Mouse (Mus musculus): Measurements from ENCODE around the gene Pim3. TPM values are rescaled to one million over a fixed set of nuclear protein-coding genes. Genes with fewer than 3 reads are reported as not detected.

Gene Pim3
- polyA plus RNA-seq, 1 experiment from 2014 or later: 61.4 TPM

- Histone ChIP-seq H3K27ac (no peak overlapping the region), H3K4me2 (no peak overlapping the region), H3K4me3 (no peak overlapping the region), H3K4me1 (replicated peaks) (no peaks in the 10 kb centered on the region), H3K27me3 (no peaks in the 10 kb centered on the region), H3K36me3 (no peaks in the 10 kb centered on the region), H3K9me3 (replicated peaks) (no peaks in the 10 kb centered on the region), H3K9ac (no peak overlapping the region)
- ATAC-seq (replicated peaks; ENCODE audit: insufficient number of reproducible peaks, insufficient read depth, low FRiP score, low read depth): no peak
- 79% methylated on average over 14 of the region's 14 CpGs for WGBS
These were observed 42.2 kb downstream of the Pim3 start for GRCm38 (mm10) chr15:88904056-88904811.

DNA sequence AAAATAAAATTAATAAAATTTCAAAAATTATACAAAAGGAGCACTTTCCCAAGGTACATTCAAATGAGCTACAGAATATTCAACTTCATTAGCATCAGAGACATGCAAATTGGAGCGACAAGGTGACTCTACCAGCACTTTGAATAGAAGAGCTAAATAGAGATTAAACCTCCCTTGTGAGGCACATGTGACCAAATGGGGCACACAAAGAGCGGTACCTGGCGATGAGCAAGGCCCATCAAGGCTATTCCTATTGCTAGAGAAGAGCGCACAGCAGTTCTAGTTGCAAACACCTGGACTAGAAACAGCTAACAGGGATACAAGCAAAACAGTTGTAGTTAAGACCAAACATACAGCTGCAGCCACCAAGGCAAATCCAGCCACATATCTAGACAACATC is 44.4 kb downstream of the Pim3 start:
- ATAC-seq (replicated peaks; ENCODE audit: insufficient number of reproducible peaks, insufficient read depth, low FRiP score, low read depth): no peak
- no peaks in the 10 kb centered on the region for H3K9me3 ChIP-seq (replicated peaks)
- no peaks in the 10 kb centered on the region for H3K27me3 ChIP-seq
- H3K4me3 ChIP-seq: no peak overlapping the region
- 69% methylated on average over 4 of the region's 4 CpGs for WGBS
- no peak overlapping the region for H3K9ac ChIP-seq
- no peaks in the 10 kb centered on the region for H3K4me1 ChIP-seq (replicated peaks)
- no peaks in the 10 kb centered on the region for H3K36me3 ChIP-seq
- no peak overlapping the region for H3K27ac ChIP-seq
- H3K4me2 ChIP-seq: no peak overlapping the region

DNA sequence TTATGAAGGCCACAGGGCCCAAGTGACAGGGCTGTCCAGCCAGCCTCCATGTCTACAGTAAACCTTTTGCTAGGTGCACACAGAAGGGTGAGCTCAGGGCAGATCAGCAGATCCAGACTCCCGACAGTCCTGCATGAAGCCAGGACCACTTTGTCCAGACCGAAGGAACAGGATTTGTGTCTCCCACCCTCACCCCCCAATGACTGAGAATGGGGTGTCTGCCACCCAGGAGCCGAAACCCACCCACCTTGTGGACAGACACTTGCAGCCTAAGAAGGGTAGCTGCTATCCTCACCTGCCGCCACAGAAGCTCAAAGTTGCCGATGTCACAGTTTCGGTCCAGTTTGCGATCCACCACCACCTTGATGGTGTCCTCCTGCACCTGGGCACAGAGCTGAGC is 53.1 kb downstream of the Pim3 start:
- no peak for ATAC-seq (replicated peaks; ENCODE audit: insufficient number of reproducible peaks, insufficient read depth, low FRiP score, low read depth)
- 94% methylated on average over 7 of the region's 7 CpGs for WGBS
- H3K4me1 ChIP-seq (replicated peaks): no peaks in the 10 kb centered on the region
- H3K4me3 ChIP-seq: no peak overlapping the region
- no peak overlapping the region for H3K9ac ChIP-seq
- H3K4me2 ChIP-seq: no peak overlapping the region
- no peak overlapping the region for H3K27ac ChIP-seq
- no peaks in the 10 kb centered on the region for H3K27me3 ChIP-seq
- H3K36me3 ChIP-seq: no peaks in the 10 kb centered on the region
- H3K9me3 ChIP-seq (replicated peaks): no peaks in the 10 kb centered on the region

Other genes starting within 250 kb of the Pim3 start
- gene Brd1, start 128.0 kb upstream of the Pim3 start, polyA plus RNA-seq (2015; fragmentation: Nextera tagmentation; extraction: Ambion mirVana): 10.5 and 11.3 TPM in 2 replicates
- gene Zbed4, start 110.5 kb upstream of the Pim3 start, polyA plus RNA-seq (2015; fragmentation: Nextera tagmentation; extraction: Ambion mirVana): 9.0 and 12.3 TPM in 2 replicates
- 8.6 and 11.2 TPM in 2 replicates for gene Alg12, start 42.9 kb upstream of the Pim3 start, polyA plus RNA-seq (2015; fragmentation: Nextera tagmentation; extraction: Ambion mirVana)
- gene Creld2, start 42.5 kb upstream of the Pim3 start, polyA plus RNA-seq (2015; fragmentation: Nextera tagmentation; extraction: Ambion mirVana): 47.5 and 62.1 TPM in 2 replicates
- gene Ttll8, start 92.2 kb downstream of the Pim3 start, polyA plus RNA-seq (2015; fragmentation: Nextera tagmentation; extraction: Ambion mirVana): not detected in 2 replicates
- not detected in 2 replicates for gene Mlc1, start 116.8 kb downstream of the Pim3 start, polyA plus RNA-seq (2015; fragmentation: Nextera tagmentation; extraction: Ambion mirVana)
- gene Mov10l1, start 120.7 kb downstream of the Pim3 start, polyA plus RNA-seq (2015; fragmentation: Nextera tagmentation; extraction: Ambion mirVana): 69.4 and 76.5 TPM in 2 replicates
- 1.5 and 1.7 TPM in 2 replicates for gene Panx2, start 197.5 kb downstream of the Pim3 start, polyA plus RNA-seq (2015; fragmentation: Nextera tagmentation; extraction: Ambion mirVana)
- 40.8 and 56.4 TPM in 2 replicates for gene Trabd, start 212.9 kb downstream of the Pim3 start, polyA plus RNA-seq (2015; fragmentation: Nextera tagmentation; extraction: Ambion mirVana)
- 10.1 and 14.1 TPM in 2 replicates for gene Selenoo, start 226.9 kb downstream of the Pim3 start, polyA plus RNA-seq (2015; fragmentation: Nextera tagmentation; extraction: Ambion mirVana)